Mouse (Mus musculus) intestine, postnatal 0 days (tissue): ENCODE data around the gene Amotl1. TPM values are rescaled to one million over a fixed set of nuclear protein-coding genes. Genes with fewer than 3 reads are reported as not detected.
A peak's percentile ranks its signal among the peaks of the same experiment; 100 is the strongest.

Source experiments
- ATAC-seq: fragments of 200-750 bp; cut with Nextera tagmentation; 2 replicates; pipeline ENCODE4 v1.8.0; 2017; ENCODE audit warnings: mild to moderate bottlenecking, moderate TSS enrichment, moderate library complexity
- H3K27ac ChIP-seq: fragments of 300-500 bp; sonication (generic); 2 replicates; pipeline ENCODE4 v1.5.1; 2014; ENCODE audit warnings: mild to moderate bottlenecking, low read depth, low read length, moderate library complexity
- H3K27me3 ChIP-seq: fragments of 300-500 bp; sonication (generic); replicated peaks from 2 replicates; pipeline ENCODE4 v1.6.1; 2014; ENCODE audit warnings: low read length, mixed read lengths; ENCODE audit not compliant: control insufficient read depth, insufficient read depth
- H3K36me3 ChIP-seq: fragments of 300-500 bp; sonication (generic); 2 replicates; pipeline ENCODE4 v1.6.1; 2014; ENCODE audit warnings: mild to moderate bottlenecking, moderate library complexity; ENCODE audit not compliant: control insufficient read depth, insufficient read depth
- H3K4me1 ChIP-seq: fragments of 300-500 bp; sonication (generic); replicated peaks from 2 replicates; pipeline ENCODE4 v1.6.1; 2014; ENCODE audit warnings: antibody characterized with exemption, low read length, mixed read lengths; ENCODE audit not compliant: control insufficient read depth, insufficient read depth
- H3K4me2 ChIP-seq: fragments of 300-500 bp; sonication (generic); replicated peaks from 2 replicates; pipeline ENCODE4 v1.6.1; 2014; ENCODE audit warnings: low read depth, mild to moderate bottlenecking, moderate library complexity
- H3K4me3 ChIP-seq: fragments of 300-500 bp; sonication (generic); 2 replicates; pipeline ENCODE4 v1.5.1; 2014; ENCODE audit warnings: low read depth, low read length
- H3K9ac ChIP-seq: fragments of 300-500 bp; sonication (generic); 2 replicates; pipeline ENCODE4 v1.6.1; 2014; ENCODE audit warnings: mild to moderate bottlenecking, low read depth, low read length
- H3K9me3 ChIP-seq: fragments of 300-500 bp; sonication (generic); 2 replicates; pipeline ENCODE4 v1.6.1; 2016; ENCODE audit warnings: mixed run types; ENCODE audit not compliant: control insufficient read depth
- CTCF ChIP-seq: sonication (generic); IDR thresholded peaks from 2 replicates; pipeline ENCODE4 v1.5.1; 2016; ENCODE audit warnings: low read depth, mild to moderate bottlenecking, control low read depth, antibody characterized with exemption, moderate library complexity
- WGBS: fragments of 180-500 bp; shearing (Covaris S2); extraction: QIAGEN DNeasy Blood & Tissue Kit; methylation state at CpG from one replicate; pipeline ENCODE4 v1.1.7; 2014; 5-methylcytosine and 5-hydroxymethylcytosine counted together
- polyA plus RNA-seq: library from polyadenylated mRNA; unstranded; fragments of >200 nt; fragmentation: Nextera tagmentation; extraction: Ambion mirVana; gene quantifications from 2 replicates; pipeline ENCODE4 v1.2.1, GENCODE M21; 2015

Amotl1 gene
- polyA plus RNA-seq, 1 experiment from 2014 or later = 3.2 TPM

DNA sequence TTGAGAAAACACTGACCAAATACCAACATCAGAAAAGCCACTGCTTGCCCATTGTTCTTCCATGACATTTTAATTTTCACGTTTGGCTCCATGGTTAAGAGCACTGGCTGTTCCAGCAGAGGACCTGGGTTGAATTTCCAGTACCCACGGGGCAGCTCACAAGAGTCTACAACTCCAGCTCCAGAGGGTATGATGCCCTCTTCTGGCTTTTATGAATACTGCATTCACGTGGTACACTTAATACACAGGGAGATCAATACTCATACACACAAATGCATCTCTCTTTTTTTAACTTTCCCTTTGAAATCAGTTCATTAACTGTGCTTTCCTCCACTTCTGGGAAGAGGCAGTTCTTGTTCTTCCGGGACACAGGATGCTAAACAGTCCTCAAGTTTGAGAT is 41.4 kb downstream of the Amotl1 start:
- no peak for ATAC-seq
- no peaks in the 10 kb centered on the region for H3K27me3 ChIP-seq
- no peaks in the 10 kb centered on the region for H3K4me1 ChIP-seq
- no peak overlapping the region for H3K9ac ChIP-seq
- no peaks in the 10 kb centered on the region for H3K36me3 ChIP-seq
- H3K4me3 ChIP-seq = no peak overlapping the region
- WGBS = 87% methylated on average over 4 of the region's 4 CpGs
- no peaks in the 10 kb centered on the region for H3K9me3 ChIP-seq
- peak; percentile 21 for TF ChIP-seq CTCF
- no peak overlapping the region for H3K4me2 ChIP-seq
- no peak overlapping the region for H3K27ac ChIP-seq

DNA sequence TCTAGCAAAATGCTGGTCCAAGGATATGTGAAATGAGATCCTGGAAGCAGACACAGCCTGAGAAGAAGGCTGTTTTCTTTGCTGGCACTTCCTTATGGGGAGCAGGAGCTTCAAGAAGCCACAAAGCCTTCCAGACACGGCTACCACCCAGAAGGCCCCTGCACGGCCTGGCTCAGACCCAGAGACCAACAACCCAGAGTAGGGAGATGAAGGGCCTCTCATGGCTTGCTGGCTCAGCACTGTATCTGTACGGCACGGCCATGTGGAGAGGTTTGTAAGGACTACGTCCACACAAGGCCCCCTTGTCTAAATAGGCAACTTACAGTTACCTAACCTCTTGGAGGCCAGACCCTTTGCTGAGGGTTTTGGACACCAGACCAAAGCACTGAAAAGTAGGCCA is 45.1 kb downstream of the Amotl1 start:
- Histone ChIP-seq H3K27ac (no peak overlapping the region; the same call in 1 of the 2 replicates), H3K27me3 (no peaks in the 10 kb centered on the region), H3K4me3 (no peak overlapping the region), H3K36me3 (peaks cover 10% of the 10 kb centered on the region; the same call in 1 of the 2 replicates), H3K4me2 (no peak overlapping the region), H3K9ac (no peak overlapping the region), H3K4me1 (no peaks in the 10 kb centered on the region), H3K9me3 (no peaks in the 10 kb centered on the region)
- TF ChIP-seq CTCF = no peak
- 53% methylated on average over 5 of the region's 5 CpGs for WGBS
- ATAC-seq = no peak

- no peak for ATAC-seq
- Histone ChIP-seq H3K4me1 (no peaks in the 10 kb centered on the region), H3K4me2 (no peak overlapping the region), H3K9me3 (no peaks in the 10 kb centered on the region), H3K27me3 (no peaks in the 10 kb centered on the region), H3K27ac (no peak overlapping the region), H3K36me3 (peaks cover 11% of the 10 kb centered on the region; the same call in 1 of the 2 replicates), H3K4me3 (no peak overlapping the region), H3K9ac (no peak overlapping the region)
- TF ChIP-seq CTCF = no peak
- WGBS = 91% methylated on average over 2 of the region's 2 CpGs
These were observed 46.7 kb downstream of the Amotl1 start for GRCm38 (mm10) chr9:14598157-14598556.

GRCm38 (mm10) chr9:14597429-14597828 is 47.4 kb downstream of the Amotl1 start:
- Histone ChIP-seq H3K9me3 (no peaks in the 10 kb centered on the region), H3K27ac (no peak overlapping the region), H3K36me3 (peaks cover 18% of the 10 kb centered on the region; the same call in 1 of the 2 replicates), H3K4me2 (no peak overlapping the region), H3K9ac (no peak overlapping the region), H3K27me3 (no peaks in the 10 kb centered on the region), H3K4me3 (no peak overlapping the region), H3K4me1 (no peaks in the 10 kb centered on the region)
- no peak for ATAC-seq
- 61% methylated on average over 3 of the region's 3 CpGs for WGBS
- no peak for TF ChIP-seq CTCF

DNA sequence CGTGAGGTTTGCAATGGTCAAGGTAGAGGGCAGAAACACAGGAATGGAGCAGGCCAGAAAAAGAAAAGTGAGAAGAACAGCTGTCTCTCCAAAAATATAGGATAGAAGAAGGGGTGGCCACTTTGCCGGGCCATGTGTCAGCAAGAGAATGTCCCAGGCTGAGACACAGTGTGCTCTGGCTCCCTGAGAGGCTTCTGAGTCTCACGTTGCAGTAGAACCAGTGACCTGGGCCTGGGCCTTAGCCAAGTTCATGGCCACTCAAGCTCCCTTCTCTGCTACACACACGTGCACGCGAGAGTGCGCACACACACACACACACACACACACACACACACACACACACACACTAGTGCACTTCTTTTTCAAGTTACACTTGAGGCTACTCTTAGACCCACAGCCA is 48.0 kb downstream of the Amotl1 start:
- H3K27me3 ChIP-seq = no peaks in the 10 kb centered on the region
- no peak overlapping the region for H3K27ac ChIP-seq
- H3K9ac ChIP-seq = no peak overlapping the region
- no peak for TF ChIP-seq CTCF
- no peaks in the 10 kb centered on the region for H3K9me3 ChIP-seq
- peaks cover 22% of the 10 kb centered on the region; the same call in 1 of the 2 replicates for H3K36me3 ChIP-seq
- no peaks in the 10 kb centered on the region for H3K4me1 ChIP-seq
- H3K4me3 ChIP-seq = no peak overlapping the region
- 78% methylated on average over 7 of the region's 7 CpGs for WGBS
- ATAC-seq = no peak
- H3K4me2 ChIP-seq = no peak overlapping the region

GRCm38 (mm10) chr9:14596427-14596826 is 48.4 kb downstream of the Amotl1 start:
- Histone ChIP-seq H3K9me3 (no peaks in the 10 kb centered on the region), H3K36me3 (peaks cover 22% of the 10 kb centered on the region; the same call in 1 of the 2 replicates), H3K4me2 (no peak overlapping the region), H3K4me3 (no peak overlapping the region), H3K4me1 (no peaks in the 10 kb centered on the region), H3K9ac (no peak overlapping the region), H3K27ac (no peak overlapping the region), H3K27me3 (no peaks in the 10 kb centered on the region)
- WGBS = 83% methylated on average over 5 of the region's 5 CpGs
- ATAC-seq = no peak
- no peak for TF ChIP-seq CTCF

GRCm38 (mm10) chr9:14595893-14596292 is 49.0 kb downstream of the Amotl1 start:
- Histone ChIP-seq H3K27me3 (no peaks in the 10 kb centered on the region), H3K4me1 (no peaks in the 10 kb centered on the region), H3K4me3 (no peak overlapping the region), H3K36me3 (peaks cover 22% of the 10 kb centered on the region; the same call in 1 of the 2 replicates), H3K9ac (no peak overlapping the region), H3K4me2 (no peak overlapping the region), H3K9me3 (no peaks in the 10 kb centered on the region), H3K27ac (no peak overlapping the region)
- no peak for ATAC-seq
- WGBS = 94% methylated on average over 3 of the region's 3 CpGs
- TF ChIP-seq CTCF = no peak
